Mouse (Mus musculus): ENCODE measurements around the gene Zfp808. TPM values are rescaled to one million over a fixed set of nuclear protein-coding genes. Genes with fewer than 3 reads are reported as not detected.

Gene Zfp808
- total RNA-seq (2023): 1 to 10 TPM; 4.5 to 8.5 TPM

DNA sequence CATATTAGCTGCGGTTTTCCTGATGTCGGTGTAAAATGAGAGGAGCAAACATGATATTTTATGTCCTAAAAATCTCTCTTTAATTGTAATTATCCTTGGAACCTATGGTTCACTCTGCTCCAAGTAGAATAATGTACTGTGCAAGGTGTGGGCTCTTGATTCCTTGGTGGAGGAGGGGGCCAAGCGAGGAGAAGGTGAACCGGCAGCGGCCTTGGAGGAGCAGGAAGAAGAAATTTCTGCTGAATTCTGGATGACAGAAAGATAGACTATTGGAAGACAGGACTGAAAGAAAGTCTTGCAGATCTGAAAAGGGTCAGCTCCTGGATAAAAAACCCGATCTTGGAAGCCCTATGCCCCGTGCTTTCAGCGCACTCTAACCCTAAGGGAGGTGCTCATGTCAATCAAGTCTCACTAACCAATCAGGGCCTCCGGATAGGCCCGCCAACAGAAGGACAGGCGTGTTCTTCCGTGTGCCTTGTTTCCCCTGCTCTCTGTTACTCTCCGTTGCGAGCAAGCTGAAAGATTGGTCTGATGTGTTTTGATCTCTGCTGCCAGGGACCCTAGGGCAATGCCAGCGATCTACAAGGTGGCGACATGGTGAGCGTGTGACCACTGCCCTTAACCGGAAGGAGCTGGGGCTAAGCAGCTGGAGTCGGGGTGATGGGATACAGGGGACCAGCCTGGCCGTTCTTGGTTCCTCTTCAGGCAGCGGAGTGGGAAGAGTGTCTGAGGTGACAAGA, at the start of gene Zfp808:
Gene Zfp808 (plus strand): TSS at position 455 of the 740 bp plus-strand sequence.

All from B cell, adult 67 days (primary cell).